Mouse (Mus musculus) heart, postnatal 0 days (tissue): ENCODE measurements around the gene Med7. TPM values are rescaled to one million over a fixed set of nuclear protein-coding genes. Genes with fewer than 3 reads are reported as not detected.

Source experiments
- ATAC-seq: fragments of 200-750 bp; cut with Nextera tagmentation; 2 replicates; pipeline ENCODE4 v1.8.0; 2017; ENCODE audit warnings: low read depth, moderate number of reproducible peaks, moderate library complexity; ENCODE audit not compliant: insufficient read depth
- DNase-seq: peaks from one replicate; pipeline ENCODE4 v3.0.0-alpha.2; 2016; ENCODE audit warnings: low spot score
- H3K27ac ChIP-seq: fragments of 300-500 bp; sonication (generic); 2 replicates; pipeline ENCODE4 v1.5.1; 2014; ENCODE audit warnings: low read depth, mild to moderate bottlenecking
- H3K27me3 ChIP-seq: fragments of 300-500 bp; sonication (generic); 2 replicates; pipeline ENCODE4 v1.6.1; 2014; ENCODE audit warnings: low read length, mixed read lengths; ENCODE audit not compliant: control insufficient read depth, insufficient read depth
- H3K36me3 ChIP-seq: fragments of 300-500 bp; sonication (generic); replicated peaks from 2 replicates; pipeline ENCODE4 v1.6.1; 2014; ENCODE audit warnings: low read length, mixed read lengths; ENCODE audit not compliant: control insufficient read depth, insufficient read depth
- H3K4me1 ChIP-seq: fragments of 300-500 bp; sonication (generic); 2 replicates; pipeline ENCODE4 v1.6.1; 2014; ENCODE audit warnings: antibody characterized with exemption; ENCODE audit not compliant: control insufficient read depth, insufficient read depth
- H3K4me2 ChIP-seq: fragments of 300-500 bp; sonication (generic); 2 replicates; pipeline ENCODE4 v1.6.1; 2014; ENCODE audit warnings: low read depth, mild to moderate bottlenecking, low read length, moderate library complexity
- H3K4me3 ChIP-seq: fragments of 300-500 bp; sonication (generic); 2 replicates; pipeline ENCODE4 v1.5.1; 2014; ENCODE audit warnings: low read depth, low read length
- H3K9ac ChIP-seq: fragments of 300-500 bp; sonication (generic); replicated peaks from 2 replicates; pipeline ENCODE4 v1.6.1; 2014; ENCODE audit warnings: low read depth, low read length, mixed read lengths
- H3K9me3 ChIP-seq: fragments of 300-500 bp; sonication (generic); replicated peaks from 2 replicates; pipeline ENCODE4 v1.6.1; 2016; ENCODE audit warnings: low read length; ENCODE audit not compliant: control insufficient read depth
- CTCF ChIP-seq: IDR thresholded peaks from 2 replicates; pipeline ENCODE4 v1.5.1; 2016; ENCODE audit warnings: antibody characterized with exemption, control low read depth, low read depth
- EP300 ChIP-seq: IDR thresholded peaks from 2 replicates; pipeline ENCODE4 v1.6.1; 2016; ENCODE audit warnings: antibody characterized with exemption, low read depth
- WGBS: fragments of 180-500 bp; shearing (Covaris S2); extraction: QIAGEN DNeasy Blood & Tissue Kit; methylation state at CpG from one replicate; pipeline ENCODE4 v1.1.7; 2014; 5-methylcytosine and 5-hydroxymethylcytosine counted together
- polyA plus RNA-seq: library from polyadenylated mRNA; unstranded; fragments of >200 nt; fragmentation: Nextera tagmentation; extraction: Ambion mirVana; gene quantifications from 2 replicates; pipeline ENCODE4 v1.2.1, GENCODE M21; 2015
- total RNA-seq: library from RNA; depleted of rRNA; stranded (reverse); fragments of >200 nt; gene quantifications from 2 replicates; pipeline ENCODE4 v1.2.3, GENCODE M21; 2014; ENCODE audit warnings: low replicate concordance

The Med7 gene
- total and polyA plus RNA-seq, 2 experiments from 2014 or later: 7.2 to 44.0 TPM

GRCm38 (mm10) chr11:46392890-46393289 is 43.8 kb upstream of the Med7 start:
- Histone ChIP-seq H3K27ac (no peak overlapping the region), H3K27me3 (no peaks in the 10 kb centered on the region), H3K9ac (no peak overlapping the region), H3K4me3 (no peak overlapping the region), H3K4me1 (no peaks in the 10 kb centered on the region; the same call in 1 of the 2 replicates), H3K36me3 (no peaks in the 10 kb centered on the region), H3K4me2 (no peak overlapping the region), H3K9me3 (no peaks in the 10 kb centered on the region)
- WGBS: 82% methylated on average over 7 of the region's 7 CpGs
- no peak for ATAC-seq
- TF ChIP-seq CTCF (no peak), EP300 (no peak)
- no peak for DNase-seq

GRCm38 (mm10) chr11:46393413-46393812 is 43.3 kb upstream of the Med7 start:
- no peak overlapping the region for H3K4me3 ChIP-seq
- H3K9ac ChIP-seq: no peak overlapping the region
- H3K4me2 ChIP-seq: no peak overlapping the region
- H3K36me3 ChIP-seq: no peaks in the 10 kb centered on the region
- no peaks in the 10 kb centered on the region; the same call in 1 of the 2 replicates for H3K4me1 ChIP-seq
- no peak for TF ChIP-seq EP300
- no peaks in the 10 kb centered on the region for H3K27me3 ChIP-seq
- H3K27ac ChIP-seq: no peak overlapping the region
- H3K9me3 ChIP-seq: no peaks in the 10 kb centered on the region
- 68% methylated on average over 4 of the region's 4 CpGs for WGBS
- ATAC-seq (no peak), DNase-seq (no peak)

- WGBS: 77% methylated on average over 2 of the region's 2 CpGs
- no peak overlapping the region for H3K4me2 ChIP-seq
Measured at GRCm38 (mm10) chr11:46395088-46395487, 41.6 kb upstream of the Med7 start.

GRCm38 (mm10) chr11:46395698-46396097 is 41.0 kb upstream of the Med7 start:
- Histone ChIP-seq H3K4me3 (no peak overlapping the region), H3K9ac (no peak overlapping the region), H3K27me3 (no peaks in the 10 kb centered on the region), H3K36me3 (no peaks in the 10 kb centered on the region), H3K27ac (peak overlapping the region; percentile 48; the same call in 1 of the 2 replicates), H3K4me1 (no peaks in the 10 kb centered on the region; the same call in 1 of the 2 replicates), H3K9me3 (no peaks in the 10 kb centered on the region), H3K4me2 (no peak overlapping the region)
- ATAC-seq (no peak), DNase-seq (no peak)
- TF ChIP-seq EP300 (no peak), CTCF (no peak)
- WGBS: 79% methylated on average over 2 of the region's 2 CpGs

More at GRCm38 (mm10) chr11:46395088-46395487, 41.6 kb upstream of the Med7 start:
- ATAC-seq (no peak), DNase-seq (no peak)
- H3K27me3 ChIP-seq: no peaks in the 10 kb centered on the region
- no peak overlapping the region for H3K27ac ChIP-seq
- TF ChIP-seq CTCF (no peak), EP300 (no peak)
- no peak overlapping the region for H3K4me3 ChIP-seq
- no peaks in the 10 kb centered on the region for H3K36me3 ChIP-seq
- no peaks in the 10 kb centered on the region; the same call in 1 of the 2 replicates for H3K4me1 ChIP-seq
- no peaks in the 10 kb centered on the region for H3K9me3 ChIP-seq
- H3K9ac ChIP-seq: no peak overlapping the region

GRCm38 (mm10) chr11:46396167-46396859 is 40.4 kb upstream of the Med7 start, which contains the start of gene Fam71b:
Fam71b (plus strand) TSS chr11:46396559.
- ATAC-seq (no peak), DNase-seq (no peak)
- Histone ChIP-seq H3K27me3 (no peaks in the 10 kb centered on the region), H3K27ac (peak within 1 kb of the TSS; percentile 48; the same call in 1 of the 2 replicates), H3K4me3 (no peak within 1 kb of the TSS), H3K9ac (no peak within 1 kb of the TSS), H3K36me3 (no peaks in the 10 kb centered on the region), H3K4me1 (no peaks in the 10 kb centered on the region; the same call in 1 of the 2 replicates), H3K4me2 (no peak within 1 kb of the TSS), H3K9me3 (no peaks in the 10 kb centered on the region)
- TF ChIP-seq CTCF (no peak), EP300 (no peak)
- 65% methylated on average over 13 of the region's 13 CpGs for WGBS

- H3K9ac ChIP-seq: no peak overlapping the region
- ATAC-seq (no peak), DNase-seq (no peak)
- H3K4me3 ChIP-seq: no peak overlapping the region
- H3K27ac ChIP-seq: no peak overlapping the region
- no peaks in the 10 kb centered on the region for H3K36me3 ChIP-seq
- 43% methylated on average over 4 of the region's 4 CpGs for WGBS
- no peaks in the 10 kb centered on the region; the same call in 1 of the 2 replicates for H3K4me1 ChIP-seq
- no peaks in the 10 kb centered on the region for H3K9me3 ChIP-seq
- no peaks in the 10 kb centered on the region for H3K27me3 ChIP-seq
- no peak for TF ChIP-seq EP300
- no peak for TF ChIP-seq CTCF
- no peak overlapping the region for H3K4me2 ChIP-seq
Measured at GRCm38 (mm10) chr11:46396860-46397179, 39.9 kb upstream of the Med7 start.
